Mouse (Mus musculus) liver (tissue): ENCODE results near the gene Nfkbid.

Experiments
- DNase-seq: peaks from one replicate; pipeline ENCODE4 v3.0.0-alpha.2; 2020; ENCODE audit warnings: mixed read lengths

Gene Nfkbid

DNA sequence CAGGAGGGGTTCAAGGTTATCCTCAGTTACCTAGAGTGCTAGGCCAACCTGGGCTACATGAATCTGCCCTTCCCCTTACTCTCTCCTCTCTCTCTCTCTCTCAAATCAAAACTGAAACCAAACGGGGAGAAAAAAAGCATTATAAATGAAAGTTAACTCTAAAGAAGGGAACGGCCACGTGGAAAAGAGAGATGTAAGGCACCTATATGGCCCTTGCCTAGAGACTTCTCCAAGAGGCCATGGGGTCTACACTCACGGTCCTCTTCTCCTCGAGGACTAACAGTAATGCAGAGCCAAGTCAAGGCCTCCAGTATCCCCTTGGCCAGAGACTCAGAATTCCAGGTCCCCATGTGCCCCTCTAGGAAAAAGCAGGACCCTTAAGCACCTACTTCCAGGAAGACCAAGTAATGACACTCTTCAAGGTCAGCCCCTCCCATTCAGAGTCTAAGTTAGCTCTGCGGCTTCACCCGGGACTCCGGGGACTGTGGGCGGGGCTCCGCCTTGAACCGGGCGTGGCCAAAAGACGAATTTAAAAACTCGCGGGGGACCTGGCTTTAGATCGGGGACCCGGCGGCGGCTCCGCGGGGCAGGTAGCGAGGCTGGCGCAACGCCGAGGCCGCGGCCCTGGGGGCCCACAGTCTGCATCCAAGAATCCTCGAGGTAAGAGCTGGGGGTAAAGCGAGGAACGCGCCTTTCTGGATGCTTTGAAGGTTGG is at the start of gene Nfkbid:
Gene Nfkbid, plus strand, starts transcription at position 558 of the 715 bp plus-strand sequence.
- DNase-seq: peak; percentile 79

DNA sequence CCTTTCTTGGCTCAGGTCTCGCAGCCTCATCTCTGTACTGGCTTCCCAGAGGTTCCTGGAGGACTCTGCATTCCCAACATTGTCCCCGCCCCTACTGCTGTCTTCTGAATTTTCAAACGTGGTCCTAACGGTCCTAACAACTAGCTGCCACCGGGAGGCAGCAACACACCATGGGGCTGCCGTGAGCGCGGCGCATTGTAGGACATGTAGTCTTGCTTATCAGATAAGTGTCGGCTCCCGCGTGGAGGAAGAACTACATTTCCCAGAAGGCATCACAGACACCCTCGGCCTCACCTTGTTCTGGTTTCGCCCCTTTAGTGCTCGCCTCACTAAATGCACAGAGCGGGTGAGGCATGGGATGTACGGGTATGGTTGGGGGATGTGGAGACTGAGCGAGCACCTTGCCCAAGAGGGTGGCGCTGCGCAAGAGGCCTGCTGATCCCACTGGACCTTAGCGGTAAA is 48.0 kb upstream of the Nfkbid start:
- peak; percentile 88 for DNase-seq

DNA sequence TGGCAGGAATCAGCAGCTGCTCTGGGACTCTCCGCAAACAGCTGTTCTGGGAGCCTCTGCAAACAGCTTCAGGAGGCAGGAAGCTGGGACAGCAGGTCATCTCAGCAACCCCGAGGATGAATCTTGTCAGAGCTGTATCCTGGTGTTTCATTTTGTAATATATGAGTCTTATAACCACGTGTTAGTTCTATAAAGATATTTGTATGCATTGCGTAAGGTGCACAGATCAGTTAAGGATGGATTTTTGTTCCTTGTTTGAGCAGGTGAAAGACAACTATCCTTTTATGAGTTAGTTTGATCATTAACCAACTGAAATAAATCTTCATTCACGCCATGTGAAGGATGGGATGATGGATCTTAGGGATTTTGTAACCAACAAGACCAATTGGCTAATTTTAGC is 41.5 kb upstream of the Nfkbid start:
- no peak for DNase-seq

DNA sequence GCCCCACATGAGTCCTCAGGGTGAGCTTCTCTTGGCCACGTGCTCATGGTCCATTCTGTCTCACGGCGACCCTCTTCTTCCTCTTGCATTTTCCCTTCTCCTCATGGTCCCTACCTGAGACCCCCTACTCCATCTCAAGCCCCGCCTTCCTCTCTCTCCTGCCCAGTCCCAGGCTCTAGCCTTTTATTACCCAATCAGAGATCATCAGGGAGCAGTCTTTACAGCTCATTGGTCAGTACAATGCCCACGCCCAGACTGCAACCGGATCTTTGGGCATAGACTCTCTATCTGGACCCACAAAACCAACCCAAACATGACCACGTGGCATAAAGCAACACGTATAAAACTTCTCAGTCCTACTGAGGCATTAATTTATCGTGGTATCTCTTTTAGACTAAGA is 37.4 kb upstream of the Nfkbid start:
- no peak for DNase-seq

DNA sequence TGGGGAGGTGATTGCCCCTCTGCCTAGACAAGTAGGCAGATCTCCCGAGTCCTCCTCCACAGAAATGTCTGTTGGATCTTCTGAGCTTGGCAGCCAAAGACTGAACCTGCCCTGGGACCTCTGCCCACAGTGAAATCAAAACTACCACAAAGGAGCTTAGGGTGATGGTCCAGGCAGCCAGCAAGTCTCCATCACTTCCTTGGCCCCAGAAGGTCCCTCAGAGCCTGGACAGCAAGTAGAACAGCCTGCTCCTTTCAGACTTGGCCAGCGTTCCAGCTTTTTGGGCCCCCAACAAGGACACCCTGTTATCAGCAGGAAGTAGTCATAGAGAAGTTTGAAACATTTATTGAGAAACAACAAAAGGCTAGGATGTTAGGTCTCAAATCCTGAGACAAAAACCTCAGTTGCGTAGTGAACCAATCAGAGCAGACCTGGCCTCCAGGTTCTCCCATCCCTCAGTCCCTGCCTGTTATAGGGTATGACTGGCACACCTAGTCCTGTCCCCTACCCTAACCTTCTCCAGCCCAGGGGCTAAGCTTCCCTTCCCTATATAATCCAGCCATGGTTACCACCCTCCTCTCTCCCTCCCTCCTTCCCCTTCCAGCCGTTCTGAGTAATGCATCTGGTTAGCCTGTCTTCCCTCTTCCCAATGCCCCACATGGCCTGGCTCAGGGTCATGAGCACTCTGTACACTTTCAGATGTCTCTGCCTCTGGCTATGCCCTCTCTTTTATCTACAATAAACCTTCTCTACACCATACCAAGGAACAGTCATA is 28.6 kb upstream of the Nfkbid start:
- no peak for DNase-seq

DNA sequence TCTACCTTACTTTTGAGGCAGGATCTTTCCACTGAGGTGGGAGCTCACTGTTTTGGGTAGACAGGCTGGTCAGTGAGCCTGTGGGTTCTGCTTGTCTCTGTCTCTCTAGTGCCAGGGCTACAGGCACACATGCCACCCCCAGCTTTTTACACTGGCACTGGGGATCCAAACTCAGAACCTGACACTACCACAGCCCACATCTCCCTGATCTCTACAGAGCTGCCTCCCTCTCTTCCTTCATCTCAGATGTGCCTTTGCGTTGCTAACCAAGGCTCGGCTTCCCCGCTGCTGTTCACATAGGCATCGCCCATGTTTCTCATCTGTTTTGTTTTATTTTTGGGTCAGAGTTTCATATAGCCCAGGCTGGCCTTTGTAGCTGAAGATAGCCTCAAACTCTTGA is 27.9 kb upstream of the Nfkbid start:
- DNase-seq: no peak

DNA sequence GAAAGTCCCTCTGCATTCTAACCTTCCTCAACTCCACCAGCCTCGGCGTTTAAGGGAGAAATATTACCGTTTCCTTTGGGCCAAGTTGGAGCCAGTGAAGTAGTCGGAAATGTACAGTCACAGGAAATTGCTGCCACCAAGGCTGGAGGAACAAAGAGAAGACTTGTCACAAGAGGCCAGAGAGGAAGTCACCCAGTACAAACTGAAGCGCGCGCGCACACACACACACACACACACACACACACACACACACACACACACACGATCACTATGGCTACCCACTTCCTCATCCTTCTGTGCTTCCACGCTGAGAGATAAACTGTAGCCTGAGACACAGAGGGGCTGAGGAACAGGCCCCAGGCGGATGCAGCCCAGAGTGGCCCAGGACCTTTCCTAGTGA is 27.2 kb upstream of the Nfkbid start:
- DNase-seq: peak; percentile 55

DNA sequence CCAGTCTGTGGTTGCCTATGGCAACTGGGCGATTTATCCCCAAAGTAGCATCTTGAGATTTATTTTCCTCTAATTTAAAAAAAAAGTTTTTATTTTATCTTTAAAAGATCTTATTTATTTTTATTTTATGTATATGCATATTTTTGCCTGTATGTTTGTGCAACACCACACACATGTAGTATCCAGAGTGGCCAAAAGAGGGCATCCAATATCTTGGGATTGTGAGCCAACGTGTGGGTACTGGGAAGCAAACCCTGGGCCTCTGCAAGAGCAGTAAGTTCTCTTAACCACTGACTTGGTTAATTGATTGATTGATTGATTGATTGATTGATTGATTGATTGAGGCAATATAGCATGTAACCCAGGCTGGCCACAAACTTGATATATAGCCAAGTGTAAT is 26.7 kb upstream of the Nfkbid start:
- DNase-seq: no peak

DNA sequence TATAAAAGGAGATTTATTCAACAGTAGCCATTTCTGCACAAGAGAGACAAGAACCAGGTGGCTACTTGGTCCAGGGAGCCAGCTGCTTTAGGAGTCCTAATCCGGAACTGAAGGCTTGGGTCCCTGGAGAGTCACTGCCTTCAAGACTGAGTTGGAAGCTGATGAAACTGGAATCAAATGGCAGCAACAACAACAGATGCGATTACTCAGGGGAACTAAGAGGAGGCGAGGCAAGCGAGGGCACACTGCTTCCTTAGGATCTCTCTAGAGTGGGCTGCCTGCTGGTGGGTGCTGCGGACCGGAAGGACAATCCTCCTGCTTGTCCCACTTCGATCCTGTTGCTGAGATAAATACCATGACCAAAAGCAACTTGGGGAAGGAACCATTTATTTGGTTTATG is 21.9 kb upstream of the Nfkbid start:
- DNase-seq: no peak

DNA sequence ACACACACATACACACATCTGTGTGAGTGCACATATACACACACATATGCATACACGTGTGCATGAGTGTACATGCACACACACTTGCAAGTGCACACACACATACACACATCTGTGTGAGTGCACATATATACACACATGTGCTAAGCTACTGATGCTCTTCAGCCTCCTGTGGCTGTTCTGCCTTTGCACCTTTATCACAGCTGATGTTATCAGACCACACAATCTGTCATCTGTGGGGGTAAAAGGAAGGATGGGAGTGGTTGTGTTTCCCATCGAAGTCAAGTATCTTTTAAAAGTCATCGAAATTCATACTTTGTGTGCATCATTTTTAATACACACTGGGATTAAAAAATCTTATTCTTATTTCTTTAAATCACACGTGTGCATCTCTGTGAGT is 19.2 kb upstream of the Nfkbid start:
- DNase-seq: no peak

DNA sequence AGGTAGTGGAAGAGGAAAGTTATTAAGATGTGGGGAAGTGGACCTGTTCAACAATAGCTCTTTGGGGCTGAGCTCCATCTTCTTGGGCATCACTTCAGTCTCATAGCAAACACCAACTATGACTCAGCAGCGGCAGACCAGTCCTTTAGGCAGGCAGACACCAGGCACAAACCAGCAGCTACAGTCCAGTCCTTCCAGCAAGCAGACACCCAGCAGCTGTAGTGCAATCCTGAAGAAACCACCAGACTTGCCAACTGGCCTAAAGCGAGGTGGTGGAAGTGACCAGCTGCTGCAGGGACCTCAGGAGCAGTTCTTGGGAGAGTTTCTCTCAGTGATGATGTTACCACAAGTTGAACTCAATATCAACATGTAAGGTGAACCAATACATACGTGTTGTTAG is 12.9 kb upstream of the Nfkbid start:
- DNase-seq: no peak

DNA sequence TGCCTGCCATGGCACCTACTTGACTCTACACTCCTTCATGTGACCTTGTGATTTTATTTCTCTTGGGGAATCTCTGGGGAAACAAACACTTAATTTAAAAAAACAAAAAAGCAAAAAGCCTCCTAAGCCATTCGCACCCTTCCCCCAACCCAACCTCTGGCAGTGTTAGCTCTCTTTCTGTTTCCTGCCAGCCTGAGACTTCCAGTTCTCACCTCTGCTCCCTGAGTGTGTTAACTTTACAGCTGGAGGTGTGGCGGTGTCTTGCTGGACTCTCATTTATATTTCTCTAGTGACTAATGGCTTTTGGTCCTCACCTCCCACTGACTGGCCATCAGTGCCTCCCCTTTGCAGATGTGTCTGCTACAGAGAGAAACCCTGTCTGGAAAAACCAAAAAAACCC is 11.7 kb upstream of the Nfkbid start:
- DNase-seq: no peak

DNA sequence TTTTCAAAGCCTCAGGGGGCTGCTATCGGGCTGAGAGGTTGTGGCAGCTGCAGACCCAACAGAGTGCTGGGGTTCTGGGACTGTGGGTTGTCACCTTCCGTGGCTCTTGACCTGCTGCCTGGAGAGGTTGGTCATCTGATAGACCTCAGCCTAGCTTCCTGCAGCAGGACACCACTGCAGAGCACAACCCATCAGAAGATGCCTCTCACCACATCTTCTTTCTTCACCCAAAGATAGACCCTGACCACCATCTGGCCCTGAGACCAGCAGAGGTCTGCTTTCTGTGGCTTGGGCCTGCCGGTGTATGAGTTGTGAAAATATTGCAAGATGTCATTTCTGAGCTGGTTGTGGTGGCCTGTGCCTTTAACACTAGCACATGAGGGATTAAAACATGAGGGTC is 10.5 kb upstream of the Nfkbid start:
- no peak for DNase-seq

DNA sequence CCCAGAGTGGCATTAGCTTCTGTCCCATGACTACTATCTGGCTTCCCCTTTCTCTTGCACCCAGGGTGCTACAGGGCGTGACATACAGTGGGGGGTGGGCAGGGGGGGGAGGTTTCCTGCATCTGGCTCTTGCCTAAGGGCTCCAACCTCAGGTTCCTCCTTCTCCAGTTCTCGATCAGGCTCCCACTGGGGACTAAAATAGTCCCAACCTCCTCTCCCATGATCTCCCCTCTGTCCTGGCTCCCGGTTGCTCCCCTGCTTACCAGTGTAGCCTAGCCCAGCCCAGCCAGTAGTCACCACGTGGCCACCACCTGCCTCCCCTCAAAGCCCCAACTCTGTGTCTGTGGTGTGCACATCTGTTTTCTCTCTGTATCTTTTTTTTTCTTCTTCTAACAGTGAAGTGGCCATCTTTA is 8.8 kb upstream of the Nfkbid start:
- DNase-seq: peak; percentile 30

DNA sequence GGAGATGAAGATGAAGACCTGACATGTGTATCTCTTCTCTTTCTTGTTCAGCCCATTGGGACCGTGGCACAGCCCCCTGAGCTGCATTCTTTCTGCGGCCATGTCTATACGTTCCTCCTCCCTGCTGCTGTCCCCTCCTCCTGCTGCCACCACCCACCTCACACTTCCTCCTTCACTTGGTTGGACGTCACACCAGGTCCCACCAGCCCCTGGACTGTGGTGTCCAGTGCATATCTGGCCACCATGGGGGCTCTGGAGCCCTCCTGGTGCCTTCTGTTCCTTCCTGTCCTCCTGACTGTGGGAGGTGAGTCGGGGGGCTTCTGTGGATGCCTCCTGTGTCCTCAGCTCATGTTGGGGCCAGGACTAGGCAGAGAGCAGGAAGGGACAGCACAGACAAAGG is 7.9 kb upstream of the Nfkbid start, which contains the start of gene Tyrobp:
Gene Tyrobp, plus strand, starts transcription at position 165 of the 400 bp plus-strand sequence.
- DNase-seq: no peak

DNA sequence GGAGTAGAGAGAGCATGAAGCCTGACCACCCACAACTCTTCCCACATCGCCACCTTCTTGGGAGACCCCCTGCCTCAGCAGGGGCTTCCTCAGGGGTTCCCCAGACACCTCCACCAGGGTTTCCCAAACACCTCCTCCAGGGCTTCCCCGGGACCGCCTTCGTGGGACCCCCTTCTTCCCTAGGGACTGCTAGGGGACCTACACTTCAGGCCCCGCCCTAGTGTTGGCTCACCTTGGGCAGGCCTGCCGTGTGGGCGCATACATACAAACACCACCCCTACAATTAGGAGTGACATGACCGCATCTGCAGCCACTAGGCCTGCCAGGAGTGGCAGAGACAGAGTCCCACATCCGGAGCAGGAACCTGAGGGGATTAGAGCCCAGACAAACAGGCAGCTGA is 3.7 kb upstream of the Nfkbid start:
- no peak for DNase-seq

DNA sequence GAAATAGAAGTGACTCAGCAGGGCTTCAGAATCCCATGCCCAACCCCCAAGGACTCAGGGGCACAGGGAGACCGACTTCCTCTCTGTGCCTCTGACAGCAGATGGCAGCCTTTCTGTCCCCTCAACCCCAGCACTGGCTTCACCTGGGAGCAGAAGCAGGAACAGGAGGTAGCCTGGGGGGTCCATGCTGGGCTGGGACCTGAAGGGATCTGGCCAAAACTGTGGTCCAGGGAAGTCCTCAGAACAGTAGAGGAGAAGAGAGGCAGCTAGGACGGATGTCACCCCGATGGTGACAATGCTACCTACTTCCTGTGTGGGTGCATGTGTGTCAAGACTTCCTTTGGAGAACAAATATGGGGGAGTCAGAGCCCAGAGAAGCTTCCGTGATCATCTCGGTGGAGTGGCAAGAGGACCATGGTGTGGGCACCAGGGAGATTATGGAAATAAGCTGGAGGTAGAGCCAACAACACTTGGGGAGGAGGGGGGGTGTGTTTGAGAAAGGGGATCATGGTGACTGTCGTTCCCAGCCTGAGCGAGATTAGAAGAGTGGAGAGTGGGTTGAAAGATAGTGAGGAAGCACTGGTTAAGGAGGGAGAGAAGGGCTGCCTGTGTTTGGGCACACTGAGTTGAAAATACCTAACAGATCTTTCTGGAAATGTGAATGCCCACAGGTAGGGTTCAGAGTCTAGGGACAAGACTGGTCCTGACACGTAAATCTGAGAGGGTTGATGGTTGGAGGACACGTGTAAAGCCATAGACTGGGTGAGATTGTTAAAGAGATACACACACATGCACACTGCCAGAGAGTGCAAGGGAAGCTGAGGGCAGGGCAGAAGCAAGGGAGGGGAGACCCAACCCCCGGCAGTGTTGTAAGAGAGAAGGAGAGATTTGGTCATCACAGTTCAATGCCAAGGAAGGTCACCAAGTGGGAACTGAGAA is 1.7 kb upstream of the Nfkbid start, which contains the start of gene Hcst:
Gene Hcst, minus strand, starts transcription at position 294 of the 939 bp plus-strand sequence.
- peak; percentile 49 for DNase-seq

DNA sequence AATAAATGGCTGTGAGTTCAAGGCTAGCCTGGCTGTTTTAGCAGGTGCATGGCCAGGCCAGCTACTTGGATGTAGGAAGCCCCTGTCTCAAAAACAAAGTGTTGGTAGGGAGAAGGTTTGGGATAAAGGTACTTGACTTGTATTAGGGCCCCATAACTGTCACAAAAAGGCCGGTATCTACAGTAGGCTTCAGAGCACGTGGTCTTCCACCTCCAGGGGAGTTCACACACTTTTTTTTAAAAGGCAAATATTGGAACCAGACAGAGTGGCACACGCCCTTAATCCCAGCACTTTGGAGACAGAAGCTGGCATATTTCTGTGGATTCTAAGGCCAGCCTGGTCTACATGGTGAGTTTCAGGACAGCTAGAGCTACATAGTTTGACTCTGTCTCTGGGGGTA is 859 bp upstream of the Nfkbid start:
- DNase-seq: no peak

DNA sequence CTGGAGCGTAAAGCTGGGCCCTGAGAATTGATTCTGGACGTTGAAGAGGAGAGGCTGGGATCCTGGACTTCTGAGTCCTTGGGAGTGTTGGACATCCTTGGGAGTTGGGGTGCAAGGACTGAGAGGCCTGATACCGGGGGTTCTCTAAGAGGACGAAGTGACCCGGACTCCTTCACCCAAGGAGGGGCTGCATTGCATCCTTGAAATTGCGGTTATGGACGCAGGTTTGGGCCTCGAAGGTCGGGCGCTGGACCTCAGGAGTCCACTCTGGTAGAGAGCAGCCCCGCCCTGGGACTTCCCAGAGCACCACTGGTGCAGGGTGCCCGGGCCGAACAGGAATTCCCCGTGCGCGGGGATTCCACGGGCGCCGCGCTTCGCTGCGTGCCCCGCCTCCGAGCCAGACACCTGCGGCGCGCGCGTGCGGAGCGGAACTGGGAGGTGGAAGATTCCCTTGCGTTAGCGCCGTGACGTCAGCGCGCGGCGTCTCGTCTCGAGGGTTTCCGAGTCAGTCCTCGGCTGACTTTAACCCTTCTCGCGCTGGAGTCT is 431 bp downstream of the Nfkbid start:
- DNase-seq: peak; percentile 77

DNA sequence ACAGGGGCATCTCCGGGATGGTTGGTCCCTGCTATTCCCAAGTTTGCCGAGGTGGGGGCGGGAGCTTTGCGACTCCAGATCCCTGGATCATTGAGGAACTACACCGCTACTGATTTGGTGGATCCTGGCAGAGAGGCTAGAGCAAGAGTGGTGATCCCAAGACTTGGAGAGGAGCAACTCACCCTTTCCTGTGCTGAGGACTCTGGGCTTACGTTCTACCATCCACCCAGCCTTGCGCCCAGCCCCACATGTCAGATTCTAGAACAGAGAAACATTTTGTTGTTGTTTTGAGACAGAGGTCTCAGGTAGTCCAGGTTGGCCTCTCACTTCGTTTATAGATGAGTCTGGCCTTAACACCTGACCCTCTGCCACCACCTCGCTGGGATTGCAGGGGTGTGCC is 1.0 kb downstream of the Nfkbid start:
- no peak for DNase-seq

DNA sequence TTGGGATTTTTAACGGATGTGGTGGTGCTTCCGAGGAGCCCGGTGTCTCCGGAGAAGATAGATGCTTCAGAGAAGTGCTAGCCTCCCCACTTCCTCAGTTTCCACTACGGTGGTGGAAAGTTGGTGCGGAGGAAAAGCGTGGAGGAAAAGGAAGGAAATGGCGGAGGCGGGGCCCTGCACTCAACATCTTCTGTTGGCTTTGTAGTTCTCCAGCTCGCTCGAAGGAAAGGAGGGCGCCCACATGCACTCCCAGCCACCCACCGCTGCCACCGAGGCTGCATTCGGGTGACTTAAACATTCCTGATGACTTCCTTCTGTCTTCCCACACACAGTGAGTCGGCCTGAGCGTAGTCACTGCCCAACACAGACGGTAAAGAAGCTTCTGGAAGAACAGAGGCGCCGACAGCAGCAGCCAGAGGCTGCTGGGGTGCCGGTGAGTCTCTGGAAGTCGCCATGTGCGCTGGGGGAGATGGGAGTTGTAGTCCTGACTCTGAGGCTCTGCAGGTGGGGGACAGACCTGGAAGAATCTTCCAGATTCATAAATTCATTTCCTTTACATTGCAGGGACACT is 1.6 kb downstream of the Nfkbid start:
- DNase-seq: no peak

DNA sequence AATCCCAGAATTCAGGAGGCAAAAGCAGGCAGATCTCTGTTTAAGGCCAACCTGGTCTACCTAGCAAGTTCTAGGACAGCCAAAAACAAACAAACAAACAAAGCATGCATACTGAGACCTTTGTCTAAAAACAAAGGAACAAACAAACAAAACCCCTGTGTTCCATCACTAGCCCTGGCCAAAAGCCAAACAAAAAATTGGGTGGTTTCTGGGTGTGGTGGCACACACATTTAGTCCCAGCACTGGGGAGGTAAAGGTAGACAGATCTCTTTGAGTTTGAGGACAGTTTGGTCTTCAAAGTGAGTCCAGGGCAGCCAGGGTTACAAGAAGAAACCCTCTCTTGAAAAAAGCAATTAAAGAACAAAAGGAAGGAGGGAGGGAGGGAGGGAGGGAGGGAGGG is 7.8 kb downstream of the Nfkbid start:
- DNase-seq: no peak
